Mouse (Mus musculus) hindbrain, embryonic 15.5 days (tissue): ENCODE measurements around the gene Bpifb4. TPM values are rescaled to one million over a fixed set of nuclear protein-coding genes. Genes with fewer than 3 reads are reported as not detected.

ENCODE experiments used
- ATAC-seq: fragments of 200-750 bp; cut with Nextera tagmentation; 2 replicates; pipeline ENCODE4 v1.8.0; 2017; ENCODE audit warnings: low read depth, moderate number of reproducible peaks, moderate TSS enrichment; ENCODE audit not compliant: low FRiP score
- H3K27ac ChIP-seq: fragments of 300-500 bp; sonication (generic); replicated peaks from 2 replicates; pipeline ENCODE4 v1.5.1; 2015; ENCODE audit warnings: mild to moderate bottlenecking, inconsistent platforms
- H3K27me3 ChIP-seq: fragments of 300-500 bp; sonication (generic); 2 replicates; pipeline ENCODE4 v1.6.1; 2015; ENCODE audit warnings: control low read depth, inconsistent platforms
- H3K36me3 ChIP-seq: fragments of 300-500 bp; sonication (generic); 2 replicates; pipeline ENCODE4 v1.6.1; 2015; ENCODE audit warnings: control low read depth, inconsistent platforms
- H3K4me1 ChIP-seq: fragments of 300-500 bp; sonication (generic); replicated peaks from 2 replicates; pipeline ENCODE4 v1.6.1; 2015; ENCODE audit warnings: control low read depth, inconsistent platforms
- H3K4me2 ChIP-seq: fragments of 300-500 bp; sonication (generic); 2 replicates; pipeline ENCODE4 v1.6.1; 2015; ENCODE audit warnings: moderate library complexity, mild to moderate bottlenecking, inconsistent platforms
- H3K4me3 ChIP-seq: fragments of 300-500 bp; sonication (generic); 2 replicates; pipeline ENCODE4 v1.5.1; 2015; ENCODE audit warnings: mild to moderate bottlenecking, inconsistent platforms
- H3K9ac ChIP-seq: fragments of 300-500 bp; sonication (generic); 2 replicates; pipeline ENCODE4 v1.6.1; 2015; ENCODE audit warnings: inconsistent platforms
- H3K9me3 ChIP-seq: fragments of 300-500 bp; sonication (generic); 2 replicates; pipeline ENCODE4 v1.6.1; 2016; ENCODE audit warnings: control low read depth, inconsistent platforms
- whole genome bisulfite sequencing: fragments of 180-500 bp; shearing (Covaris S2); methylation state at CpG from one replicate; pipeline ENCODE4 v1.1.7; 2015; 5-methylcytosine and 5-hydroxymethylcytosine counted together
- polyA plus RNA-seq: library from polyadenylated mRNA; unstranded; fragments of >200 nt; fragmentation: Nextera tagmentation; extraction: Ambion mirVana; gene quantifications from 2 replicates; pipeline ENCODE4 v1.2.1, GENCODE M21; 2015

The Bpifb4 gene
- not detected in 2 replicates for polyA plus RNA-seq

GRCm38 (mm10) chr2:153937843-153938242 is at the start of gene Bpifb4:
Gene Bpifb4 (plus strand): TSS chr2:153938212.
- 94% methylated on average over 5 of the region's 5 CpGs for WGBS
- no peaks in the 10 kb centered on the region for H3K27me3 ChIP-seq

GRCm38 (mm10) chr2:153899111-153899510 is 38.9 kb upstream of the Bpifb4 start:
- H3K27me3 ChIP-seq = no peaks in the 10 kb centered on the region
- no peak overlapping the region for H3K4me2 ChIP-seq
- no peak overlapping the region for H3K27ac ChIP-seq
- no peaks in the 10 kb centered on the region for H3K4me1 ChIP-seq
- no peak overlapping the region for H3K9ac ChIP-seq
- no peaks in the 10 kb centered on the region for H3K36me3 ChIP-seq
- H3K9me3 ChIP-seq = no peaks in the 10 kb centered on the region
- ATAC-seq = no peak
- H3K4me3 ChIP-seq = no peak overlapping the region
- WGBS = 84% methylated on average over 5 of the region's 5 CpGs

More at GRCm38 (mm10) chr2:153937843-153938242, at the start of gene Bpifb4:
- no peaks in the 10 kb centered on the region for H3K9me3 ChIP-seq
- no peak within 1 kb of the TSS for H3K4me3 ChIP-seq
- ATAC-seq = no peak
- H3K4me2 ChIP-seq = no peak within 1 kb of the TSS
- no peak within 1 kb of the TSS for H3K9ac ChIP-seq
- H3K36me3 ChIP-seq = no peaks in the 10 kb centered on the region
- no peak within 1 kb of the TSS for H3K27ac ChIP-seq
- H3K4me1 ChIP-seq = no peaks in the 10 kb centered on the region

- WGBS = 75% methylated on average over 4 of the region's 4 CpGs
- ATAC-seq = no peak
These were observed 37.9 kb upstream of the Bpifb4 start, which contains the start of gene Bpifb6 for GRCm38 (mm10) chr2:153900088-153900487. Gene Bpifb6 (plus strand): TSS chr2:153900388.

GRCm38 (mm10) chr2:153902726-153903125 is 35.3 kb upstream of the Bpifb4 start:
- H3K4me3 ChIP-seq = no peak overlapping the region
- H3K9ac ChIP-seq = no peak overlapping the region
- no peak overlapping the region for H3K4me2 ChIP-seq
- no peaks in the 10 kb centered on the region for H3K36me3 ChIP-seq
- no peaks in the 10 kb centered on the region for H3K4me1 ChIP-seq
- ATAC-seq = no peak
- no peak overlapping the region for H3K27ac ChIP-seq
- 70% methylated on average over 6 of the region's 6 CpGs for WGBS
- H3K27me3 ChIP-seq = no peaks in the 10 kb centered on the region
- no peaks in the 10 kb centered on the region for H3K9me3 ChIP-seq

More at GRCm38 (mm10) chr2:153900088-153900487, 37.9 kb upstream of the Bpifb4 start, which contains the start of gene Bpifb6:
- no peaks in the 10 kb centered on the region for H3K4me1 ChIP-seq
- H3K27ac ChIP-seq = no peak within 1 kb of the TSS
- H3K9ac ChIP-seq = no peak within 1 kb of the TSS
- no peaks in the 10 kb centered on the region for H3K36me3 ChIP-seq
- no peak within 1 kb of the TSS for H3K4me2 ChIP-seq
- H3K27me3 ChIP-seq = no peaks in the 10 kb centered on the region
- no peak within 1 kb of the TSS for H3K4me3 ChIP-seq
- no peaks in the 10 kb centered on the region for H3K9me3 ChIP-seq

GRCm38 (mm10) chr2:153906626-153907025 is 31.4 kb upstream of the Bpifb4 start:
- no peak for ATAC-seq
- Histone ChIP-seq H3K4me3 (no peak overlapping the region), H3K27me3 (no peaks in the 10 kb centered on the region), H3K9ac (no peak overlapping the region), H3K27ac (no peak overlapping the region), H3K4me2 (no peak overlapping the region), H3K36me3 (no peaks in the 10 kb centered on the region), H3K9me3 (no peaks in the 10 kb centered on the region), H3K4me1 (no peaks in the 10 kb centered on the region)
- WGBS = 94% methylated on average over 4 of the region's 4 CpGs

- Histone ChIP-seq H3K27me3 (no peaks in the 10 kb centered on the region), H3K36me3 (no peaks in the 10 kb centered on the region), H3K9me3 (no peaks in the 10 kb centered on the region), H3K4me3 (no peak overlapping the region), H3K9ac (no peak overlapping the region), H3K4me2 (no peak overlapping the region), H3K27ac (no peak overlapping the region), H3K4me1 (no peaks in the 10 kb centered on the region)
- peak; percentile 54; the same call in 1 of the 2 replicates for ATAC-seq
- WGBS = 67% methylated on average over 5 of the region's 5 CpGs
These were observed 23.9 kb upstream of the Bpifb4 start for GRCm38 (mm10) chr2:153914151-153914550.

- Histone ChIP-seq H3K36me3 (no peaks in the 10 kb centered on the region), H3K9ac (no peak within 1 kb of the TSS), H3K4me1 (no peaks in the 10 kb centered on the region), H3K9me3 (no peaks in the 10 kb centered on the region), H3K27me3 (no peaks in the 10 kb centered on the region), H3K27ac (no peak within 1 kb of the TSS), H3K4me2 (no peak within 1 kb of the TSS), H3K4me3 (no peak within 1 kb of the TSS)
- WGBS = 67% methylated on average over 8 of the region's 8 CpGs
- no peak for ATAC-seq
These were observed 20.1 kb upstream of the Bpifb4 start, which contains the start of gene Bpifb3 for GRCm38 (mm10) chr2:153917930-153918329. Gene Bpifb3 (plus strand): TSS chr2:153918230.

GRCm38 (mm10) chr2:153921246-153921645 is 16.8 kb upstream of the Bpifb4 start:
- H3K4me1 ChIP-seq = no peaks in the 10 kb centered on the region

GRCm38 (mm10) chr2:153929871-153930413 is 8.1 kb upstream of the Bpifb4 start:
- Histone ChIP-seq H3K9ac (no peak overlapping the region), H3K36me3 (no peaks in the 10 kb centered on the region), H3K27me3 (no peaks in the 10 kb centered on the region), H3K4me2 (no peak overlapping the region), H3K9me3 (no peaks in the 10 kb centered on the region), H3K4me3 (no peak overlapping the region), H3K4me1 (peaks cover 7% of the 10 kb centered on the region), H3K27ac (no peak overlapping the region)
- 48% methylated on average over 3 of the region's 3 CpGs for WGBS
- ATAC-seq = no peak

More at GRCm38 (mm10) chr2:153921246-153921645, 16.8 kb upstream of the Bpifb4 start:
- H3K4me3 ChIP-seq = no peak overlapping the region
- ATAC-seq = no peak
- H3K9ac ChIP-seq = no peak overlapping the region
- no peaks in the 10 kb centered on the region for H3K36me3 ChIP-seq
- H3K9me3 ChIP-seq = no peaks in the 10 kb centered on the region
- no peak overlapping the region for H3K4me2 ChIP-seq
- H3K27me3 ChIP-seq = no peaks in the 10 kb centered on the region
- no peak overlapping the region for H3K27ac ChIP-seq
- 91% methylated on average over 6 of the region's 6 CpGs for WGBS

GRCm38 (mm10) chr2:153931125-153931524 is 6.9 kb upstream of the Bpifb4 start:
- H3K9ac ChIP-seq = no peak overlapping the region
- no peaks in the 10 kb centered on the region for H3K27me3 ChIP-seq
- H3K36me3 ChIP-seq = no peaks in the 10 kb centered on the region
- peaks cover 7% of the 10 kb centered on the region for H3K4me1 ChIP-seq
- H3K27ac ChIP-seq = no peak overlapping the region
- H3K9me3 ChIP-seq = no peaks in the 10 kb centered on the region
- no peak overlapping the region for H3K4me3 ChIP-seq
- 43% methylated on average over 6 of the region's 6 CpGs for WGBS
- no peak overlapping the region for H3K4me2 ChIP-seq
- ATAC-seq = peak; percentile 54; the same call in 1 of the 2 replicates

- no peaks in the 10 kb centered on the region for H3K9me3 ChIP-seq
- ATAC-seq = no peak
- WGBS = 37% methylated on average over 6 of the region's 6 CpGs
These were observed 4.7 kb upstream of the Bpifb4 start for GRCm38 (mm10) chr2:153933311-153933710.

GRCm38 (mm10) chr2:153935348-153935747 is 2.7 kb upstream of the Bpifb4 start:
- Histone ChIP-seq H3K4me2 (no peak overlapping the region), H3K9ac (no peak overlapping the region), H3K4me1 (peaks cover 7% of the 10 kb centered on the region), H3K27me3 (no peaks in the 10 kb centered on the region), H3K4me3 (no peak overlapping the region), H3K9me3 (no peaks in the 10 kb centered on the region), H3K36me3 (no peaks in the 10 kb centered on the region), H3K27ac (no peak overlapping the region)
- ATAC-seq = no peak
- WGBS = 95% methylated on average over 6 of the region's 6 CpGs

More at GRCm38 (mm10) chr2:153933311-153933710, 4.7 kb upstream of the Bpifb4 start:
- Histone ChIP-seq H3K27me3 (no peaks in the 10 kb centered on the region), H3K9ac (no peak overlapping the region), H3K4me2 (no peak overlapping the region), H3K4me3 (no peak overlapping the region), H3K27ac (no peak overlapping the region), H3K36me3 (no peaks in the 10 kb centered on the region), H3K4me1 (peaks cover 7% of the 10 kb centered on the region)

- Histone ChIP-seq H3K4me2 (no peak overlapping the region), H3K27ac (no peak overlapping the region), H3K4me1 (no peaks in the 10 kb centered on the region), H3K9ac (no peak overlapping the region), H3K4me3 (no peak overlapping the region), H3K9me3 (no peaks in the 10 kb centered on the region), H3K36me3 (no peaks in the 10 kb centered on the region), H3K27me3 (no peaks in the 10 kb centered on the region)
- no peak for ATAC-seq
- 40% methylated on average over 3 of the region's 3 CpGs for WGBS
These were observed 5.5 kb downstream of the Bpifb4 start for GRCm38 (mm10) chr2:153943537-153943936.
